Mouse (Mus musculus) MEL (cell line): ENCODE measurements at regions not wholly inside any gene's neighbourhood (a gene's known extent, or its start where the extent isn't known, plus 50 kb on each side); places are given as distances from the start of the nearest gene placed in this dataset.

Experiments
- DNase-seq: peaks from one replicate; pipeline ENCODE4 v3.0.0; 2011; ENCODE audit warnings: low read depth, low spot score
- H3K27ac ChIP-seq: 2 replicates; pipeline ENCODE4 v1.5.1; 2012; ENCODE audit warnings: low read depth, mild to moderate bottlenecking, control low read depth, low read length, moderate library complexity; ENCODE audit not compliant: control insufficient read depth
- H3K27me3 ChIP-seq, 2 experiments: fragments of 150-350 bp in 1 of 2; sonication (generic) in 1 of 2; 2 replicates each; pipeline ENCODE4 v1.6.1; 2012; ENCODE audit warnings: low read length in 2 of 2, mild to moderate bottlenecking in 2 of 2, improper control_type of control experiment in 1 of 2, moderate library complexity in 1 of 2; ENCODE audit not compliant: insufficient read depth in 2 of 2, control insufficient read depth in 1 of 2
- H3K36me3 ChIP-seq, 2 experiments: 2 replicates each; pipeline ENCODE4 v1.6.1; 2012 to 2014; ENCODE audit warnings: low read length in 2 of 2, improper control_type of control experiment in 1 of 2, inconsistent platforms in 1 of 2, mild to moderate bottlenecking in 1 of 2; ENCODE audit not compliant: insufficient read depth in 2 of 2, control insufficient read depth in 1 of 2
- H3K4me1 ChIP-seq, 2 experiments: fragments of 150-350 bp in 1 of 2; sonication (generic) in 1 of 2; 2 replicates each; pipeline ENCODE4 v1.6.1; 2012; ENCODE audit warnings: low read length in 2 of 2, improper control_type of control experiment in 1 of 2, mild to moderate bottlenecking in 1 of 2; ENCODE audit not compliant: insufficient read depth in 2 of 2, control insufficient read depth in 1 of 2
- H3K4me3 ChIP-seq, 2 experiments: fragments of 150-350 bp in 1 of 2; sonication (generic) in 1 of 2; 2 replicates each; pipeline ENCODE4 v1.5.1; 2012; ENCODE audit warnings: low read depth in 2 of 2, low read length in 2 of 2, mild to moderate bottlenecking in 2 of 2, moderate library complexity in 2 of 2, control low read depth in 1 of 2, improper control_type of control experiment in 1 of 2; ENCODE audit not compliant: control insufficient read depth in 1 of 2, insufficient read depth in 1 of 2
- H3K79me2 ChIP-seq: 2 replicates; pipeline ENCODE4 v1.6.1; 2012; ENCODE audit warnings: mild to moderate bottlenecking, low read length, moderate library complexity; ENCODE audit not compliant: control insufficient read depth, poor library complexity, insufficient read depth
- H3K9ac ChIP-seq: 2 replicates; pipeline ENCODE4 v1.6.1; 2012; ENCODE audit warnings: low read depth, mild to moderate bottlenecking, control low read depth, low read length, moderate library complexity; ENCODE audit not compliant: control insufficient read depth, poor library complexity, severe bottlenecking
- H3K9me3 ChIP-seq: fragments of 150-350 bp; sonication (generic); replicated peaks from 2 replicates; pipeline ENCODE4 v1.6.1; 2012; ENCODE audit warnings: mild to moderate bottlenecking, low read length, improper control_type of control experiment, moderate library complexity; ENCODE audit not compliant: insufficient read depth
- CHD1 ChIP-seq: IDR thresholded peaks from 2 replicates; pipeline ENCODE4 v1.6.1; 2012; ENCODE audit warnings: low read depth, mild to moderate bottlenecking, inconsistent platforms, low read length, improper control_type of control experiment
- CHD2 ChIP-seq: IDR thresholded peaks from 2 replicates; pipeline ENCODE4 v1.6.1; 2011; ENCODE audit warnings: low read length, improper control_type of control experiment
- CTCF ChIP-seq, 3 experiments: IDR thresholded peaks in 2 of 3; conservative IDR thresholded peaks in 1 of 3; 2 replicates each; pipeline ENCODE4 v1.5.1; 2011 to 2012; ENCODE audit warnings: low read length in 3 of 3, low read depth in 2 of 3, mild to moderate bottlenecking in 2 of 3, improper control_type of control experiment in 1 of 3, inconsistent platforms in 1 of 3, mixed read lengths in 1 of 3, moderate library complexity in 1 of 3; ENCODE audit not compliant: control insufficient read depth in 1 of 3, insufficient read depth in 1 of 3, poor library complexity in 1 of 3, severe bottlenecking in 1 of 3
- E2F4 ChIP-seq: IDR thresholded peaks from 2 replicates; pipeline ENCODE4 v1.6.1; 2011; ENCODE audit warnings: low read depth, low read length, improper control_type of control experiment, borderline replicate concordance
- ELF1 ChIP-seq: IDR thresholded peaks from 2 replicates; pipeline ENCODE4 v1.6.1; 2014; ENCODE audit warnings: low read depth, mild to moderate bottlenecking, inconsistent platforms, low read length, improper control_type of control experiment, moderate library complexity
- EP300 ChIP-seq, 2 experiments: IDR thresholded peaks; 2 replicates each; pipeline ENCODE4 v1.6.1; 2011; ENCODE audit warnings: improper control_type of control experiment in 2 of 2, low read length in 2 of 2, low read depth in 1 of 2, mild to moderate bottlenecking in 1 of 2
- ETS1 ChIP-seq: IDR thresholded peaks from 2 replicates; pipeline ENCODE4 v1.6.1; 2012; ENCODE audit warnings: low read depth, mild to moderate bottlenecking, inconsistent platforms, low read length, improper control_type of control experiment, moderate library complexity
- JUND ChIP-seq: IDR thresholded peaks from 2 replicates; pipeline ENCODE4 v1.6.1; 2011; ENCODE audit warnings: low read depth, mild to moderate bottlenecking, improper control_type of control experiment, low read length
- KAT2A ChIP-seq: conservative IDR thresholded peaks from 2 replicates; pipeline ENCODE4 v1.6.1; 2012; ENCODE audit warnings: low read depth, low read length, improper control_type of control experiment, inconsistent platforms
- MAFK ChIP-seq: IDR thresholded peaks from 2 replicates; pipeline ENCODE4 v1.6.1; 2011; ENCODE audit warnings: low read depth, mild to moderate bottlenecking, low read length, improper control_type of control experiment, borderline replicate concordance
- MAX ChIP-seq: IDR thresholded peaks from 2 replicates; pipeline ENCODE4 v1.6.1; 2011; ENCODE audit warnings: low read length, improper control_type of control experiment
- MEF2A ChIP-seq: IDR thresholded peaks from 2 replicates; pipeline ENCODE4 v1.6.1; 2014; ENCODE audit warnings: low read depth, mild to moderate bottlenecking, inconsistent platforms, low read length, improper control_type of control experiment; ENCODE audit not compliant: poor library complexity, insufficient replicate concordance, severe bottlenecking; ENCODE audit errors: extremely low read depth
- MXI1 ChIP-seq: IDR thresholded peaks from 2 replicates; pipeline ENCODE4 v1.6.1; 2011; ENCODE audit warnings: mild to moderate bottlenecking, low read depth, low read length, improper control_type of control experiment
- MYB ChIP-seq: IDR thresholded peaks from 2 replicates; pipeline ENCODE4 v1.6.1; 2011; ENCODE audit warnings: mild to moderate bottlenecking, low read depth, low read length, improper control_type of control experiment
- MYC ChIP-seq: IDR thresholded peaks from 2 replicates; pipeline ENCODE4 v1.6.1; 2011; ENCODE audit warnings: low read depth, mild to moderate bottlenecking, low read length, improper control_type of control experiment, moderate library complexity
- NRF1 ChIP-seq: IDR thresholded peaks from 2 replicates; pipeline ENCODE4 v1.6.1; 2014; ENCODE audit warnings: low read depth, mild to moderate bottlenecking, inconsistent platforms, low read length, improper control_type of control experiment, moderate library complexity; ENCODE audit not compliant: poor library complexity, insufficient read depth, severe bottlenecking
- POLR2AphosphoS2 ChIP-seq: IDR thresholded peaks from 2 replicates; pipeline ENCODE4 v1.6.1; 2011; ENCODE audit warnings: low read length, improper control_type of control experiment
- RAD21 ChIP-seq: IDR thresholded peaks from 2 replicates; pipeline ENCODE4 v1.6.1; 2011; ENCODE audit warnings: mild to moderate bottlenecking, low read depth, low read length, improper control_type of control experiment
- SMC3 ChIP-seq: IDR thresholded peaks from 2 replicates; pipeline ENCODE4 v1.6.1; 2011; ENCODE audit warnings: low read depth, low read length, improper control_type of control experiment
- TAL1 ChIP-seq: IDR thresholded peaks from 2 replicates; pipeline ENCODE4 v1.6.1; 2012; ENCODE audit warnings: mild to moderate bottlenecking, inconsistent platforms, low read length, moderate library complexity, mixed read lengths
- TBP ChIP-seq: IDR thresholded peaks from 2 replicates; pipeline ENCODE4 v1.8.0; 2011; ENCODE audit warnings: low read depth, low read length, improper control_type of control experiment
- TCF12 ChIP-seq: IDR thresholded peaks from 2 replicates; pipeline ENCODE4 v1.6.1; 2014; ENCODE audit warnings: low read depth, mild to moderate bottlenecking, inconsistent platforms, low read length, improper control_type of control experiment, moderate library complexity
- UBTF ChIP-seq: IDR thresholded peaks from 2 replicates; pipeline ENCODE4 v1.6.1; 2012; ENCODE audit warnings: low read depth, mild to moderate bottlenecking, inconsistent platforms, low read length, improper control_type of control experiment, moderate library complexity, borderline replicate concordance; ENCODE audit not compliant: insufficient read depth
- USF1 ChIP-seq: IDR thresholded peaks from 2 replicates; pipeline ENCODE4 v1.6.1; 2014; ENCODE audit warnings: low read depth, mild to moderate bottlenecking, inconsistent platforms, low read length, improper control_type of control experiment, moderate library complexity
- USF2 ChIP-seq, 2 experiments: IDR thresholded peaks; 2 replicates each; pipeline ENCODE4 v1.6.1; 2011 to 2012; ENCODE audit warnings: improper control_type of control experiment in 2 of 2, low read length in 2 of 2, borderline replicate concordance in 1 of 2, inconsistent platforms in 1 of 2, low read depth in 1 of 2, mild to moderate bottlenecking in 1 of 2; ENCODE audit not compliant: insufficient read depth in 1 of 2
- ZKSCAN1 ChIP-seq: IDR thresholded peaks from 2 replicates; pipeline ENCODE4 v1.6.1; 2012; ENCODE audit warnings: low read depth, mild to moderate bottlenecking, inconsistent platforms, low read length, improper control_type of control experiment, moderate library complexity
- ZMIZ1 ChIP-seq: IDR thresholded peaks from 2 replicates; pipeline ENCODE4 v1.6.1; 2012; ENCODE audit warnings: low read depth, mild to moderate bottlenecking, inconsistent platforms, low read length, improper control_type of control experiment, moderate library complexity

- H3K4me1 ChIP-seq = no peaks in the 10 kb centered on the region
- no peak overlapping the region for H3K27ac ChIP-seq
- no peaks in the 10 kb centered on the region for H3K79me2 ChIP-seq
- H3K9ac ChIP-seq = no peak overlapping the region
- no peaks in the 10 kb centered on the region; a peak in 1 of 4 replicates for H3K27me3 ChIP-seq
- H3K4me3 ChIP-seq = no peak overlapping the region
- no peak for TF ChIP-seq UBTF
- TF ChIP-seq MXI1 = no peak
- TF ChIP-seq POLR2AphosphoS2 = no peak
- no peak for TF ChIP-seq MYB
- no peak for TF ChIP-seq CTCF (IDR thresholded peaks at IDR 0.05 in 2 of 3, conservative IDR thresholded peaks at IDR 0.05 in 1 of 3; ENCODE audit: control insufficient read depth in 1 of 3, insufficient read depth in 1 of 3, low read depth in 2 of 3, low read length in 3 of 3, poor library complexity in 1 of 3, severe bottlenecking in 1 of 3)
- no peak for TF ChIP-seq E2F4
- no peak for TF ChIP-seq TAL1
- TF ChIP-seq MYC = no peak
- TF ChIP-seq ETS1 = no peak
- no peak for TF ChIP-seq CHD2
- no peak for TF ChIP-seq ZKSCAN1
- no peak for TF ChIP-seq ELF1
- TF ChIP-seq USF1 = no peak
- no peak for TF ChIP-seq USF2 (IDR thresholded peaks at IDR 0.05; ENCODE audit: borderline replicate concordance in 1 of 2, insufficient read depth in 1 of 2, low read depth in 1 of 2, low read length in 2 of 2)
- no peak for TF ChIP-seq SMC3
- no peak for DNase-seq
- H3K36me3 ChIP-seq = no peaks in the 10 kb centered on the region
- H3K9me3 ChIP-seq = no peaks in the 10 kb centered on the region
Observed at GRCm38 (mm10) chr6:31776841-31777240, 213.1 kb upstream of the Podxl start.

GRCm38 (mm10) chr6:31771916-31772315 is 208.1 kb upstream of the Podxl start:
- H3K27ac ChIP-seq = no peak overlapping the region

More at GRCm38 (mm10) chr6:31771916-31772315, 208.1 kb upstream of the Podxl start:
- H3K9me3 ChIP-seq = no peaks in the 10 kb centered on the region
- H3K9ac ChIP-seq = no peak overlapping the region
- no peaks in the 10 kb centered on the region; a peak in 1 of 4 replicates for H3K27me3 ChIP-seq
- no peaks in the 10 kb centered on the region for H3K36me3 ChIP-seq
- H3K79me2 ChIP-seq = no peaks in the 10 kb centered on the region
- no peaks in the 10 kb centered on the region for H3K4me1 ChIP-seq
- no peak for DNase-seq
- TF ChIP-seq ZKSCAN1 = no peak
- TF ChIP-seq KAT2A = no peak
- TF ChIP-seq CHD1 = no peak
- TF ChIP-seq MYC = no peak
- no peak for TF ChIP-seq EP300 (IDR thresholded peaks at IDR 0.05; ENCODE audit: low read depth in 1 of 2, low read length in 2 of 2)
- no peak for TF ChIP-seq TCF12
- no peak for TF ChIP-seq MEF2A
- TF ChIP-seq MYB = no peak
- TF ChIP-seq JUND = no peak
- TF ChIP-seq NRF1 = no peak
- no peak for TF ChIP-seq MAFK
- TF ChIP-seq POLR2AphosphoS2 = no peak
- no peak for TF ChIP-seq TBP
- TF ChIP-seq ZMIZ1 = no peak
- TF ChIP-seq MAX = no peak
- TF ChIP-seq MXI1 = no peak
- TF ChIP-seq RAD21 = no peak
- no peak for TF ChIP-seq USF2 (IDR thresholded peaks at IDR 0.05; ENCODE audit: borderline replicate concordance in 1 of 2, insufficient read depth in 1 of 2, low read depth in 1 of 2, low read length in 2 of 2)
- TF ChIP-seq ETS1 = no peak
- no peak overlapping the region for H3K4me3 ChIP-seq
